Mouse (Mus musculus) limb, embryonic 11.5 days (tissue): ENCODE data around the gene Il17re. TPM values are rescaled to one million over a fixed set of nuclear protein-coding genes. Genes with fewer than 3 reads are reported as not detected.

ENCODE experiments used
- ATAC-seq: fragments of 200-750 bp; cut with Nextera tagmentation; 2 replicates; pipeline ENCODE4 v1.8.0; 2017; ENCODE audit warnings: low read depth; ENCODE audit not compliant: insufficient number of reproducible peaks, low FRiP score, low TSS enrichment
- DNase-seq: peaks from one replicate; pipeline ENCODE4 v3.0.0-alpha.2; 2015; ENCODE audit warnings: low spot score
- H3K27ac ChIP-seq: fragments of 300-500 bp; sonication (generic); replicated peaks from 2 replicates; pipeline ENCODE4 v1.5.1; 2014; ENCODE audit warnings: low read depth, mild to moderate bottlenecking, low read length
- H3K27me3 ChIP-seq: fragments of 300-500 bp; sonication (generic); 2 replicates; pipeline ENCODE4 v1.6.1; 2014; ENCODE audit warnings: mild to moderate bottlenecking, low read length, mixed read lengths; ENCODE audit not compliant: control insufficient read depth, insufficient read depth
- H3K36me3 ChIP-seq: fragments of 300-500 bp; sonication (generic); 2 replicates; pipeline ENCODE4 v1.6.1; 2014; ENCODE audit warnings: mild to moderate bottlenecking, low read length, moderate library complexity, mixed read lengths; ENCODE audit not compliant: control insufficient read depth, insufficient read depth
- H3K4me1 ChIP-seq: fragments of 300-500 bp; sonication (generic); 2 replicates; pipeline ENCODE4 v1.6.1; 2014; ENCODE audit warnings: low read length, mixed read lengths; ENCODE audit not compliant: control insufficient read depth, insufficient read depth
- H3K4me2 ChIP-seq: fragments of 300-500 bp; sonication (generic); 2 replicates; pipeline ENCODE4 v1.6.1; 2014; ENCODE audit warnings: low read depth, mild to moderate bottlenecking, moderate library complexity; ENCODE audit not compliant: severe bottlenecking
- H3K4me3 ChIP-seq: fragments of 300-500 bp; sonication (generic); 2 replicates; pipeline ENCODE4 v1.5.1; 2014; ENCODE audit warnings: low read depth, low read length
- H3K9ac ChIP-seq: fragments of 300-500 bp; sonication (generic); 2 replicates; pipeline ENCODE4 v1.6.1; 2014; ENCODE audit warnings: mild to moderate bottlenecking, low read length
- H3K9me3 ChIP-seq: fragments of 300-500 bp; sonication (generic); 2 replicates; pipeline ENCODE4 v1.6.1; 2016; ENCODE audit warnings: low read length; ENCODE audit not compliant: control insufficient read depth
- WGBS: fragments of 180-500 bp; shearing (Covaris S2); extraction: QIAGEN DNeasy Blood & Tissue Kit; methylation state at CpG from one replicate; pipeline ENCODE4 v1.1.7; 2014; 5-methylcytosine and 5-hydroxymethylcytosine counted together
- polyA plus RNA-seq: library from polyadenylated mRNA; unstranded; fragments of >200 nt; fragmentation: Nextera tagmentation; extraction: Ambion mirVana; gene quantifications from 2 replicates; pipeline ENCODE4 v1.2.1, GENCODE M21; 2014

The Il17re gene
- polyA plus RNA-seq, 1 experiment from 2014 or later, result 1.5 TPM

DNA sequence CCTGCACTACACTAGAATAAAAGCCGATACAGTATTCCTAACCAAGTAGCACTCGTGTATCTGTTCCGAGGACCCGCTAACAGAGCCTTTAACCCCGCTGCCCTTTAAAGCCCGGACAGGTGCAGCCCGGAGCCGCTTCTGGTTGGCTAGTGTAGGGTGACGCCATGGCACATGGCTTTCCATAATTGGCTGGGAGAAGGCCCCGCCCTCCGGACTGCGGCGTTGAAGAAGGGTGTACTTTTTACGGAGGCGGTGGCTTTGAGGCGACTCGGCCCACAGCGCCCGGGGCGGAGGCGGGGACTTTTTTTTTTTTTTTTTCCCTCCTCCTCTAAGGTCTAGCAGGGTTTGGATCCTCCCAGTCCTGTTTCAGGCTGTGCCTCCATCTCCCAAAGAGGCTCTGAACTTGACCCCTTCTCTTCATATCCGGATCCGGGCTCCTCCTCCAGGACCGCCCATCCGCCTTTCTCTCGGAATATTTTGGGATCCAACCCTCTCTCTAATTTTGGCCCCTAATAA, 24.9 kb downstream of the Il17re start, which contains the start of gene Creld1:
Creld1 (plus strand) TSS at position 198 of the 516 bp plus-strand sequence.
- Histone ChIP-seq H3K9ac (peak within 1 kb of the TSS; percentile 49; the same call in 1 of the 2 replicates), H3K27me3 (peaks cover 22% of the 10 kb centered on the region), H3K4me3 (peak within 1 kb of the TSS; percentile 31), H3K9me3 (no peaks in the 10 kb centered on the region), H3K27ac (no peak within 1 kb of the TSS), H3K36me3 (no peaks in the 10 kb centered on the region), H3K4me1 (peaks cover 10% of the 10 kb centered on the region), H3K4me2 (peak within 1 kb of the TSS; percentile 61)
- DNase-seq (peak; percentile 92), ATAC-seq (peak; percentile 95)
- under 1% methylated on average over 26 of the region's 26 CpGs for WGBS

DNA sequence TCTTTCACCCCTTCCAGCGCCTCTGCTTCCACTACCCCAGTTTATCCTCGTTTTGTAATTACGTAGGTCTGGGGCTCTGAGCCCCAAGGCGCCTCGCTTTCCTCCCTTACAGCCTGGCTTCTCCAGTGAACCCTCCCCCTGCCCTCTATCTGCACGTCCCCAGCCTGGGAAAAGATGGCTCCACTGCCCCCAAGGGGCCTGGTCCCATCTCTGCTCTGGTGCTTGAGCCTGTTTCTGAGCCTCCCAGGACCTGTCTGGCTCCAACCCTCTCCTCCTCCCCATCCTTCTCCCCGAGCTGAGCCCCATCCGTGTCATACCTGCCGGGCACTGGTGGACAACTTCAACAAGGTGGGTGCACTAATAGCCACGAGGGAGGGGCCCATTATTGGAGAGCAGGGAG, 25.4 kb downstream of the Il17re start:
- no peak for ATAC-seq
- Histone ChIP-seq H3K4me1 (peaks cover 10% of the 10 kb centered on the region), H3K27ac (no peak overlapping the region)

DNA sequence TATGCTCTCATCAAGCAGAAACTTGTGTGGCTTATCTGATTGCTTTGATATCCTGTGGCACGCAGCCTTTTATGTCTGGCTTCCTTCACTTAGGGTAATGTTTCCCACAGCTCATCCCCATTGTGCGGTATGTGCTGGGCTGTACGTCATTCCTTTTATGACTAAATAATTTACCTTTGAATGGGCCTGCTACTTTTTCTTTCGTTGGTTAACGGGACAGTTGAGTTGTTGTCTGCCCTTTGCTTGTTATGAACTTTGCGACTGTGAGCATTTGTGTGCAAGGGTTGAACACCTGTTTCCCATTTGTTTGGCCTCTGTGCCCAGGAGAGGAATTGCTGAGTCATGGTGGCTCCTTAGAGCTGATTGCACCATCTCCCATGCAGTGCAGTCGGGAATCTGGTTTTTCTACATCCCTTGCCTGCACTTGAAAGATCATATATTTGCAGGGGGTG, 28.9 kb downstream of the Il17re start:
- H3K4me3 ChIP-seq, result no peak overlapping the region
- peak; percentile 63 for DNase-seq

More for the DNA sequence above, 25.4 kb downstream of the Il17re start:
- H3K4me3 ChIP-seq, result peak overlapping the region; percentile 31
- no peaks in the 10 kb centered on the region for H3K9me3 ChIP-seq
- H3K4me2 ChIP-seq, result peak overlapping the region; percentile 61
- peak; percentile 36 for DNase-seq
- H3K36me3 ChIP-seq, result no peaks in the 10 kb centered on the region
- 13% methylated on average over 10 of the region's 10 CpGs for WGBS
- H3K9ac ChIP-seq, result peak overlapping the region; percentile 39; the same call in 1 of the 2 replicates
- peaks cover 22% of the 10 kb centered on the region for H3K27me3 ChIP-seq

DNA sequence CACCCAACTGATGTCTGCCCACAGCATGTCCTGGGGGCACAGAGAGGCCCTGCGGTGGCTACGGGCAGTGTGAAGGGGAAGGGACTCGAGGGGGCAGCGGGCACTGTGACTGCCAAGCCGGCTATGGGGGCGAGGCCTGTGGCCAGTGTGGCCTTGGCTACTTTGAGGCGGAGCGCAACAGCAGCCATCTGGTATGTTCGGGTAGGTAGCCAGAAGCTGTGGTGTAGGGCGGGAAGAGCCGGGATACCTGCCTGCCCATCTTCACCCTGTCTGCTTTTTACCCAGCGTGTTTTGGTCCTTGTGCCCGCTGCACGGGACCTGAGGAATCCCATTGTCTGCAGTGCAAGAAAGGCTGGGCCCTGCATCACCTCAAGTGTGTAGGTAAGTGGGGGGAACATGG, 31.1 kb downstream of the Il17re start:
- no peak for ATAC-seq
- Histone ChIP-seq H3K9ac (no peak overlapping the region), H3K27me3 (peaks cover 2% of the 10 kb centered on the region), H3K4me2 (no peak overlapping the region), H3K4me3 (no peak overlapping the region), H3K36me3 (no peaks in the 10 kb centered on the region; the same call in 1 of the 2 replicates), H3K9me3 (no peaks in the 10 kb centered on the region), H3K27ac (no peak overlapping the region), H3K4me1 (peaks cover 13% of the 10 kb centered on the region)
- 95% methylated on average over 14 of the region's 14 CpGs for WGBS
- DNase-seq, result no peak

More for the DNA sequence above, 28.9 kb downstream of the Il17re start:
- no peak overlapping the region for H3K9ac ChIP-seq
- no peak overlapping the region for H3K4me2 ChIP-seq
- 22% methylated on average over 7 of the region's 7 CpGs for WGBS
- H3K36me3 ChIP-seq, result no peaks in the 10 kb centered on the region
- H3K27me3 ChIP-seq, result peaks cover 8% of the 10 kb centered on the region
- ATAC-seq, result no peak
- peaks cover 10% of the 10 kb centered on the region for H3K4me1 ChIP-seq
- no peaks in the 10 kb centered on the region for H3K9me3 ChIP-seq
- H3K27ac ChIP-seq, result no peak overlapping the region

DNA sequence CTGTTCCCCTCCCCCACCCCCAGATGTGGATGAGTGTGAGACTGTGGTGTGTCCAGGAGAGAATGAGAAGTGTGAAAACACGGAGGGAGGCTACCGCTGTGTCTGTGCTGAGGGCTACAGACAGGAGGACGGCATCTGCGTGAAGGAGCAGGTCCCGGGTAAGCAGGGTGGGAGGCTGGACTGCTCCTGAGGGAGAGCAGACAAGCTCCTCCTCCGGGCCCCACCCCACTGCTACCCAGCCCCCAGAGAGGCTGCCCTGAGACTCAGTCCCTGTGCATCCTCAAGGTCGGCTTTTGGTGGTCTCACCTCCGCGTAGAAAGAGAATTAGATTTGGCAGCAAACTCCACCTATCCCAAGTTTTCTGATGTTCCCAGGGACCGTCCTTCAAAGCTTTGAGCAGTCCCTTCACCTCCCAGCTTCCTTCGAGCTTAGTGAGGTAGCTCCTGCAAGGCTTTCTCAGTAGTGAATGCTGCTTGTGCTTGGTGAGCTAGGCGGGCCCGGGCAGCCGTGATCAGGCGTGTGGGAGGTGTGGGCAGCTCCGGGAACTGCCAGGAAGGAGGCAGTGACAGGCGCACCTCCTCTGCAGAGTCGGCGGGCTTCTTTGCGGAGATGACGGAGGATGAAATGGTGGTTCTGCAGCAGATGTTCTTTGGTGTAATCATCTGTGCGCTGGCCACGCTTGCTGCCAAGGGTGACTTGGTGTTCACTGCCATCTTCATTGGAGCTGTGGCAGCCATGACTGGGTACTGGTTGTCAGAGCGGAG, 34.0 kb downstream of the Il17re start:
- peaks cover 16% of the 10 kb centered on the region for H3K27me3 ChIP-seq
- H3K36me3 ChIP-seq, result no peaks in the 10 kb centered on the region; the same call in 1 of the 2 replicates

DNA sequence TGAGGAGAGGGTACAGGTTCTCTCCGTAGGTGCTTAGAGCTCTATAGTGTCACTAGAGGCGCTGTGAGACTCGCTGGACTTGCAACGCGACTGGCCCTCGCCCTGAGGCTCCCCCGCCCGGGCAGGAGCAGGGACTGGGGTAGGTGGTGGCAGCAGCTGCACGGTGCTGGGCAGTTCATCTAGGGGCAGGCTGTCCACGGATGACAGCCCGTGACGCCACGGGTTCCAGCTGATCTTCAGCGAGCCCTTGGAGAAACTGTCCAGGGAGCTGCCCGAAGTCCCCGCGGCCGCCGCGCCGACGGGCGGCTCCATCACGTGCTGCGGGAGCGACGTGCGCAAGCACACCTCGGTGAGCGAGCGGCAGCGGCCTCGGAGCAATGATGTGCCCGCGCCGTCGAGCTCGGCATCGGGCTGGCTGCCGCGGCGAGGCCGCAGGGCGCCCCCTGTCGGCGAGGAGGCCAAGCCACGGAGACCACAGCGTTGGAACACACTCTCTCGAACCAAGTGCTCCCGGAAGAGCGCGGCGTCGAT, 36.0 kb downstream of the Il17re start:
- peak overlapping the region; percentile 49 for H3K4me2 ChIP-seq
- H3K27me3 ChIP-seq, result peaks cover 16% of the 10 kb centered on the region
- H3K4me3 ChIP-seq, result peak overlapping the region; percentile 33
- no peak overlapping the region for H3K27ac ChIP-seq
- peak overlapping the region; percentile 18; the same call in 1 of the 2 replicates for H3K9ac ChIP-seq
- H3K36me3 ChIP-seq, result no peaks in the 10 kb centered on the region; the same call in 1 of the 2 replicates
- 0 out of 2 replicates have a peak, but pooled peaks cover 5% of the 10 kb centered on the region for H3K4me1 ChIP-seq
- H3K9me3 ChIP-seq, result no peaks in the 10 kb centered on the region
- peak; percentile 63 for ATAC-seq
- DNase-seq, result peak; percentile 81
- 1% methylated on average over 54 of the region's 54 CpGs for WGBS

More for the DNA sequence above, 34.0 kb downstream of the Il17re start:
- Histone ChIP-seq H3K4me1 (peaks cover 8% of the 10 kb centered on the region; the same call in 1 of the 2 replicates), H3K27ac (no peak overlapping the region), H3K4me3 (no peak overlapping the region), H3K4me2 (no peak overlapping the region), H3K9ac (no peak overlapping the region), H3K9me3 (no peaks in the 10 kb centered on the region)
- ATAC-seq (no peak), DNase-seq (no peak)
- 67% methylated on average over 24 of the region's 24 CpGs for WGBS

DNA sequence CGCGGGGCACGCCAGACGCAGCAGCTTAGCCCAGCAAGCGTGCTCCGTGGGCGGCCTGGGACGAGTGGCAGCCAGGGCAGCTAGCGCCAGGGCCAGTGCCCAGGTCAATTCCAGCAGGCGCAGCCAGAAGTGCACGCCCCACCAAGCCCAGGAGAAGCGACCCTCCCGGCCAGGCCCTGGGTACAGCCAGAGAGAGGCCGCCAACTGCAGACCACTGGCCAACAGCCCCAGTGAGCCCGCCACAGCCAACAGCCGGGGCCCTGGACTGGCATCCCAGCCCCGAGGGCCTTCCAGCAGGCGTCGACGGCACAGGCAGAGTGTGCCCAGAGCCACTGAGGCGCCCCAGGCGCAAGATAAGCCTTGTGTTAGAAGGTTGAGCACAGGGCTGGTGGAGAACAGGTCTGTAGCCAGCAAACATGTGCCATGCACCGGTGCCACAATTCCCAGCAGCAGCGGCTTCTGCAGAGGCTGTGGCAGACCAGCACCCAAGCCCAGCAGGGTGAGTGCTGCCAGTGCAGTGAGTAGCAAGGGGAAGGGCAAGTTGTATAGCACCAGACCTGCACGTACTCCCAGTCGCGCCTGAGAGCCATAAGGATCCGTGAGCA, 36.9 kb downstream of the Il17re start:
- Histone ChIP-seq H3K9ac (0 out of 2 replicates have a peak overlapping the region, but pooled peaks have one; percentile 12), H3K36me3 (no peaks in the 10 kb centered on the region; the same call in 1 of the 2 replicates), H3K4me3 (peak overlapping the region; percentile 33; the same call in 1 of the 2 replicates), H3K4me2 (peak overlapping the region; percentile 49), H3K27me3 (peaks cover 16% of the 10 kb centered on the region), H3K9me3 (no peaks in the 10 kb centered on the region), H3K27ac (no peak overlapping the region), H3K4me1 (0 out of 2 replicates have a peak, but pooled peaks cover 5% of the 10 kb centered on the region)
- DNase-seq, result peak; percentile 30
- ATAC-seq, result no peak
- WGBS, result 41% methylated on average over 28 of the region's 28 CpGs

DNA sequence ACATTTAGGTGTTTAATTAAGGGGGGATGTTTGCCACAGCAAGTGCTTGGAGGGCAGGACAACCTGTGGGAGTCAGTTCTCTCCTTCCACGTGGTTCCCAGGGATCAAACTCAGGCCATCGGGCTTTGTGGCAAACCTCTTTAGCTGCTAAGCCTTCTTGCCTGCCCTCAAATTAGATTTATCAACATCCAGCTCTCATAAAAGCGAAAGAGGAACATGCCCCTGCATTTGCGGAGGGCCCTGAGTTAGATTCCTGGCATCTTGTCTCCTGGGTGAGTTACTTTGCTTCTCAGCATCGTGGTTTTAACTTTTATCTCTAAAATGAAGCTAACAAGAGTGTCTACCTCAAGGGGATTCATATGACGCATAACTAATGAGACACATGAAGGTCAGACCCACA, 41.1 kb downstream of the Il17re start:
- no peaks in the 10 kb centered on the region for H3K36me3 ChIP-seq
- 0 out of 2 replicates have a peak, but pooled peaks cover 3% of the 10 kb centered on the region for H3K4me1 ChIP-seq
- ATAC-seq (no peak), DNase-seq (no peak)
- no peak overlapping the region for H3K4me2 ChIP-seq
- H3K27me3 ChIP-seq, result peaks cover 36% of the 10 kb centered on the region
- no peak overlapping the region for H3K27ac ChIP-seq
- H3K9ac ChIP-seq, result no peak overlapping the region
- H3K9me3 ChIP-seq, result no peaks in the 10 kb centered on the region
- H3K4me3 ChIP-seq, result no peak overlapping the region
- WGBS, result 77% methylated on average over 6 of the region's 6 CpGs
